Mouse (Mus musculus): ENCODE measurements around the gene 4921517D22Rik. TPM values are rescaled to one million over a fixed set of nuclear protein-coding genes. Genes with fewer than 3 reads are reported as not detected.

The 4921517D22Rik gene
- polyA plus RNA-seq, 1 experiment from 2014 or later, result not detected

GRCm38 (mm10) chr13:59688338-59688770 is 5.6 kb downstream of the 4921517D22Rik start:
- no peaks in the 10 kb centered on the region for H3K36me3 ChIP-seq (ENCODE audit: control insufficient read depth, insufficient read depth, low read length)
- H3K27ac ChIP-seq (ENCODE audit: low read depth, low read length), result no peak overlapping the region
- H3K9ac ChIP-seq (ENCODE audit: low read length), result no peak overlapping the region
- ATAC-seq (ENCODE audit: insufficient read depth, low FRiP score, low TSS enrichment) (no peak), DNase-seq (ENCODE audit: low spot score) (peak; percentile 1)
- no peaks in the 10 kb centered on the region for H3K9me3 ChIP-seq (ENCODE audit: control insufficient read depth, low read length)
- 73% methylated on average over 13 of the region's 13 CpGs for WGBS
- H3K27me3 ChIP-seq (ENCODE audit: control insufficient read depth, insufficient read depth, low read length), result no peaks in the 10 kb centered on the region
- no peaks in the 10 kb centered on the region for H3K4me1 ChIP-seq (ENCODE audit: control insufficient read depth, insufficient read depth, low read length)
- no peak overlapping the region for H3K4me2 ChIP-seq (ENCODE audit: low read depth)
- H3K4me3 ChIP-seq (ENCODE audit: low read depth, low read length), result no peak overlapping the region

DNA sequence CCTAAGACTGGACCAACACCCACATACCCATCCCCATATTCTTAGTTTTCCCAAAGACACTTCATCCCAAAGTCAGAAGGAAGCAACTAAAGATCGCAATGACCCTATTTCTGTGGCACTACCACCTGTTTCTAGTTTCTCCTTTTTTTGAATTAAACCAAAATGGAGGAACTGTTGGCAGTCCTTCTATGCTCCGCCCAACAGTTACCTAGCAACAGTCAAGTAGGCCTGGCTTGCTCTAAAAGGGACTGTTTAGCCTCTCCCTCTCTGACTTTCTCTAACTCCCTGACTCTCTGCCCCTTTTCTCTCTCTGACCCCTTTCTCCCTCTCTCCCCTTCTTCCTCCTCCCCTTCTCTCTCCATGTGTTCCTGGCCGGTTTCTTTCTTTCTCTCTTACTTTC is 8.7 kb downstream of the 4921517D22Rik start:
- no peaks in the 10 kb centered on the region for H3K27me3 ChIP-seq (ENCODE audit: control insufficient read depth, insufficient read depth, low read length)

DNA sequence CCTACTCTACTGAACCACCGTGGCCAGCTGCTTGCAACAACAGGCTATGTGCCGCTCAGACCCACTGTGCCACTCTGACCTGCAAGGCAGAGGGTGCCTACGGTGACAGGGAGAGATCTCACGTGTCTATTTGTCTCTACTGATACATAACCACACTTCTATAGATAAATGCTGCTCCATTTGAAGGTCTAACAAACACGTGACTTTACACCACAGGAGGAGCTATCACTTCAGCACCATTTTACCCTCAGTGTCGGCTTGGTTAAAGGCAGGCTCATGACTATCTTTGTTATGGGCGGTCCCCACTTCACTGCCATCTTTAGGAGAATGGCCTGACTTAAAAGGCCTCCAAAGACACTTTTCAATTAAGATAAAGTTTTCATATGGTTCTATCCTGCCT is 11.3 kb downstream of the 4921517D22Rik start:
- 34% methylated on average over 7 of the region's 7 CpGs for WGBS
- ATAC-seq (ENCODE audit: insufficient read depth, low FRiP score, low TSS enrichment), result no peak

More for the DNA sequence above, 8.7 kb downstream of the 4921517D22Rik start:
- no peak overlapping the region for H3K4me2 ChIP-seq (ENCODE audit: low read depth)
- WGBS, result 85% methylated on average over 3 of the region's 3 CpGs
- DNase-seq (ENCODE audit: low spot score) (no peak), ATAC-seq (ENCODE audit: insufficient read depth, low FRiP score, low TSS enrichment) (no peak)
- H3K36me3 ChIP-seq (ENCODE audit: control insufficient read depth, insufficient read depth, low read length), result no peaks in the 10 kb centered on the region
- no peak overlapping the region for H3K9ac ChIP-seq (ENCODE audit: low read length)
- H3K4me3 ChIP-seq (ENCODE audit: low read depth, low read length), result no peak overlapping the region
- H3K27ac ChIP-seq (ENCODE audit: low read depth, low read length), result no peak overlapping the region
- H3K9me3 ChIP-seq (ENCODE audit: control insufficient read depth, low read length), result no peaks in the 10 kb centered on the region
- H3K4me1 ChIP-seq (ENCODE audit: control insufficient read depth, insufficient read depth, low read length), result no peaks in the 10 kb centered on the region

GRCm38 (mm10) chr13:59679908-59680307 is 14.0 kb downstream of the 4921517D22Rik start:
- DNase-seq (ENCODE audit: low spot score) (no peak), ATAC-seq (ENCODE audit: insufficient read depth, low FRiP score, low TSS enrichment) (no peak)
- WGBS, result 69% methylated on average over 4 of the region's 4 CpGs
- Histone ChIP-seq H3K4me1 (ENCODE audit: control insufficient read depth, insufficient read depth, low read length) (no peaks in the 10 kb centered on the region), H3K4me2 (ENCODE audit: low read depth) (no peak overlapping the region), H3K4me3 (ENCODE audit: low read depth, low read length) (no peak overlapping the region), H3K9me3 (ENCODE audit: control insufficient read depth, low read length) (no peaks in the 10 kb centered on the region), H3K36me3 (ENCODE audit: control insufficient read depth, insufficient read depth, low read length) (no peaks in the 10 kb centered on the region), H3K27me3 (ENCODE audit: control insufficient read depth, insufficient read depth, low read length) (no peaks in the 10 kb centered on the region), H3K27ac (ENCODE audit: low read depth, low read length) (no peak overlapping the region), H3K9ac (ENCODE audit: low read length) (no peak overlapping the region)

More for the DNA sequence above, 11.3 kb downstream of the 4921517D22Rik start:
- Histone ChIP-seq H3K4me1 (ENCODE audit: control insufficient read depth, insufficient read depth, low read length) (no peaks in the 10 kb centered on the region), H3K9me3 (ENCODE audit: control insufficient read depth, low read length) (no peaks in the 10 kb centered on the region), H3K4me2 (ENCODE audit: low read depth) (no peak overlapping the region), H3K36me3 (ENCODE audit: control insufficient read depth, insufficient read depth, low read length) (no peaks in the 10 kb centered on the region), H3K27me3 (ENCODE audit: control insufficient read depth, insufficient read depth, low read length) (no peaks in the 10 kb centered on the region), H3K27ac (ENCODE audit: low read depth, low read length) (no peak overlapping the region), H3K4me3 (ENCODE audit: low read depth, low read length) (no peak overlapping the region), H3K9ac (ENCODE audit: low read length) (no peak overlapping the region)
- DNase-seq (ENCODE audit: low spot score), result no peak

GRCm38 (mm10) chr13:59679306-59679705 is 14.6 kb downstream of the 4921517D22Rik start:
- Histone ChIP-seq H3K27ac (ENCODE audit: low read depth, low read length) (no peak overlapping the region), H3K9me3 (ENCODE audit: control insufficient read depth, low read length) (no peaks in the 10 kb centered on the region), H3K9ac (ENCODE audit: low read length) (no peak overlapping the region), H3K4me2 (ENCODE audit: low read depth) (no peak overlapping the region), H3K4me3 (ENCODE audit: low read depth, low read length) (no peak overlapping the region), H3K27me3 (ENCODE audit: control insufficient read depth, insufficient read depth, low read length) (no peaks in the 10 kb centered on the region), H3K4me1 (ENCODE audit: control insufficient read depth, insufficient read depth, low read length) (no peaks in the 10 kb centered on the region), H3K36me3 (ENCODE audit: control insufficient read depth, insufficient read depth, low read length) (no peaks in the 10 kb centered on the region)
- DNase-seq (ENCODE audit: low spot score), result no peak
- no peak for ATAC-seq (ENCODE audit: insufficient read depth, low FRiP score, low TSS enrichment)
- 59% methylated on average over 4 of the region's 4 CpGs for WGBS

DNA sequence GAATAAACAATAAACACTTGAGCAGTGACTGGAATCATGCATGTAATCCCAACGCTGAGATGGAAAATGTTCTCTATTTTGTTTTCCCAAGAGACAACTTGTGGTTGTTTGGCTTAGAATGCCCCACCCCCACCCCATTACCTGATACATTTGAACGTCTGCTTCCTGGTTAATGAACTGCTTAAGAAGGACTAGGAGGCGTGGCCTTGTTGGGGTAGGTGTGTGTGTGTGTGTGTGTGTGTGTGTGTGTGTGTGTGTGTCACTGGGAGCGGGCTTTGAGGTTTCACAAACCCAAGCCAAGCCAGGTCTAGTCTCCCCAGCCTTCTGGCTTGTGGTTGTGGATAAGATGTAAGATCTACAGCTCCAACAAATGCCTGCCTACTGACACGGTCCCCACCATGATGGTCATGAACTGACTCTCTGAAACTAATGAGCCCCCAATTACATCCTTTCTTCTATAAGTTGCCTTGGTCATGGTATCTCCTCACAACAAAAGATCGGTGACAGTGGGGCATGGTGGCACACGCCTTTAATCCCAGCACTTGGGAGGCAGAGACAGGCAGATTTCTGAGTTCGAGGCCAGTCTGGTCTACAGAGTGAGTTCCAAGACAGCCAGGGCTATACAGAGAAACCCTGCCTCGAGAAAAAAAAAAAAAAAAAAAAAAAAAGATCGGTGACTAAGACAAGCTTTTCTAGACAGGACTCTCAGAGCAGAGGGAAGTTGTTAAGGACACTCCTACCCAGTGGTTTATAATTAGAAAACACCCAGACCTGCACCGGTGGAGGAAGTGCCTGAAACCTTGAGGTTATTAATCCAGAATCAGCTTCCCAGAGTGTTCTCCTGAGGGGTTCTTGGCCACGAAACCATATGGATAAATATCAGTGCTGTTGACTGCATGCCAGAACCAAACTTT is 17.3 kb downstream of the 4921517D22Rik start:
- Histone ChIP-seq H3K9me3 (ENCODE audit: control insufficient read depth, low read length) (no peaks in the 10 kb centered on the region), H3K4me2 (ENCODE audit: low read depth) (no peak overlapping the region), H3K27ac (ENCODE audit: low read depth, low read length) (no peak overlapping the region), H3K27me3 (ENCODE audit: control insufficient read depth, insufficient read depth, low read length) (no peaks in the 10 kb centered on the region), H3K36me3 (ENCODE audit: control insufficient read depth, insufficient read depth, low read length) (no peaks in the 10 kb centered on the region), H3K9ac (ENCODE audit: low read length) (no peak overlapping the region), H3K4me3 (ENCODE audit: low read depth, low read length) (no peak overlapping the region), H3K4me1 (ENCODE audit: control insufficient read depth, insufficient read depth, low read length) (peaks cover 12% of the 10 kb centered on the region)
- 87% methylated on average over 11 of the region's 12 CpGs for WGBS
- ATAC-seq (ENCODE audit: insufficient read depth, low FRiP score, low TSS enrichment) (no peak), DNase-seq (ENCODE audit: low spot score) (no peak)

DNA sequence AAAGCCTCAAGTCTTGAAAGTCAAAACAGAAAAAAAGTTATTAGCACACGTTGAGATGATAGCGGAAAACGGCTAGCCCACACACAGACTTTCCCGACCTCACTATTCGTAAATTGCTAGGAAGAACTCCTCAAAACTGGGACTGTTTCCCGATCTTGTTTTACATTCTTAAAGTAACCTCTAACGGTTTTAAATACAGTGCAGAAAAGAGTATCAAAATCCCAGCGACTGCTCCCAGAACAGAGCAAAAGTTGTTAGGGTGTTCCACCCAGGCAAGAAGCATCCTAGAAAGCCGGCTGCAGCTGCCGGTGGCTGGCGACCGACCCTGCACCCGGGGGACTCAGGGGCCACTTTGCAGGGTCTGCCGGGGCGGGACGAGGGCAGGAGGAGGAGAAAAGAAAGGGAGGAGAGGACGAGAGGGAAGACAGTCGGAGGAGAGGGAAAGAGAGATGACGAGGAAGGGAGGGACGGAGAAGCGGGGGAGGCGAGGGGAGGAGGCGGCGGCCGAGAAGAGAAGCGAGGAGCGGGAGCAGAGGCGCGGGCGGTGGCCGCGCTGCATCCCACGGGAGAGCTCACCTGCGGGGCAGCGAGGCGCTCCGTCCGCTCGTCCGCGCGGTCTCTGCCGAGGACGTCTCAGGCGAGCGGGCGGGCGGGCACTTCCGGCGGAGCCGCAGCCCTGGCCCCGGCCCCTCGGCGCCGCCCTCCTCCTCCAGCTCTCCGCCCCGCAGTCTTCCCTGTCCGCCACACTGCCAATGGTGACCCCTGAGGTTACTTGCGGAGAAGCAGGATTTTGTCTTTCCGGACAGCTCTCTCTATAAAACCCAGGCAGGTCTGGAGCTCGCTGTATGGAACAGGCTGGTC is 18.5 kb downstream of the 4921517D22Rik start, which contains the start of gene Golm1:
Gene Golm1 (minus strand): TSS at position 661 of the 861 bp plus-strand sequence.
- peak within 1 kb of the TSS; percentile 52 for H3K4me2 ChIP-seq (ENCODE audit: low read depth)
- no peaks in the 10 kb centered on the region for H3K36me3 ChIP-seq (ENCODE audit: control insufficient read depth, insufficient read depth, low read length)
- H3K27ac ChIP-seq (ENCODE audit: low read depth, low read length), result peak within 1 kb of the TSS; percentile 92
- no peaks in the 10 kb centered on the region for H3K9me3 ChIP-seq (ENCODE audit: control insufficient read depth, low read length)
- H3K4me1 ChIP-seq (ENCODE audit: control insufficient read depth, insufficient read depth, low read length), result peaks cover 12% of the 10 kb centered on the region
- peak within 1 kb of the TSS; percentile 77 for H3K4me3 ChIP-seq (ENCODE audit: low read depth, low read length)
- H3K27me3 ChIP-seq (ENCODE audit: control insufficient read depth, insufficient read depth, low read length), result no peaks in the 10 kb centered on the region
- DNase-seq (ENCODE audit: low spot score), result peak; percentile 83
- ATAC-seq (ENCODE audit: insufficient read depth, low FRiP score, low TSS enrichment), result peak; percentile 88
- peak within 1 kb of the TSS; percentile 95 for H3K9ac ChIP-seq (ENCODE audit: low read length)
- under 1% methylated on average over 34 of the region's 61 CpGs for WGBS

GRCm38 (mm10) chr13:59674761-59675150 is 19.2 kb downstream of the 4921517D22Rik start:
- DNase-seq (ENCODE audit: low spot score) (peak; percentile 70), ATAC-seq (ENCODE audit: insufficient read depth, low FRiP score, low TSS enrichment) (no peak)
- Histone ChIP-seq H3K9ac (ENCODE audit: low read length) (peak overlapping the region; percentile 95), H3K4me2 (ENCODE audit: low read depth) (peak overlapping the region; percentile 52), H3K27ac (ENCODE audit: low read depth, low read length) (peak overlapping the region; percentile 92), H3K4me1 (ENCODE audit: control insufficient read depth, insufficient read depth, low read length) (peaks cover 12% of the 10 kb centered on the region), H3K9me3 (ENCODE audit: control insufficient read depth, low read length) (no peaks in the 10 kb centered on the region), H3K36me3 (ENCODE audit: control insufficient read depth, insufficient read depth, low read length) (no peaks in the 10 kb centered on the region), H3K27me3 (ENCODE audit: control insufficient read depth, insufficient read depth, low read length) (no peaks in the 10 kb centered on the region), H3K4me3 (ENCODE audit: low read depth, low read length) (peak overlapping the region; percentile 77)
- 0% methylated on average over 13 of the region's 13 CpGs for WGBS
